Mouse (Mus musculus) megakaryocyte, embryonic 14.5 days (primary cell): ENCODE measurements around the gene Hp1bp3. TPM values are rescaled to one million over a fixed set of nuclear protein-coding genes. Genes with fewer than 3 reads are reported as not detected.

ENCODE experiments used
- H3K27me3 ChIP-seq: replicated peaks from 2 replicates; pipeline ENCODE3; 2012; ENCODE audit warnings: inconsistent platforms
- H3K36me3 ChIP-seq: replicated peaks from 2 replicates; pipeline ENCODE3; 2012; ENCODE audit warnings: low read length, inconsistent platforms, mixed read lengths
- H3K4me1 ChIP-seq: 2 replicates; pipeline ENCODE4 v1.6.1; 2012; ENCODE audit warnings: inconsistent platforms
- H3K4me3 ChIP-seq: replicated peaks from 2 replicates; pipeline ENCODE3; 2012; ENCODE audit warnings: moderate library complexity, mild to moderate bottlenecking, inconsistent platforms
- H3K9me3 ChIP-seq: 2 replicates; pipeline ENCODE4 v1.6.1; 2012; ENCODE audit warnings: inconsistent platforms
- FLI1 ChIP-seq: IDR thresholded peaks from 2 replicates; pipeline ENCODE4 v1.6.1; 2012; ENCODE audit warnings: low read length, inconsistent platforms, mixed read lengths
- GATA1 ChIP-seq: IDR thresholded peaks from 3 replicates; pipeline ENCODE4 v1.6.1; 2012; ENCODE audit warnings: mixed read lengths, low read length, inconsistent platforms, borderline replicate concordance
- polyA plus RNA-seq: library from polyadenylated mRNA; stranded (reverse); fragments of >175 nt; gene quantifications from 2 replicates; pipeline ENCODE4 v1.2.3, GENCODE M21; 2012; ENCODE audit warnings: low replicate concordance; ENCODE audit not compliant: insufficient read depth

Hp1bp3 gene
- polyA plus RNA-seq, 1 experiment = 53.0 TPM

GRCm38 (mm10) chr4:138220761-138221160 is 4.7 kb downstream of the Hp1bp3 start:
- H3K9me3 ChIP-seq = no peaks in the 10 kb centered on the region
- TF ChIP-seq GATA1 = no peak
- TF ChIP-seq FLI1 = no peak
- H3K4me1 ChIP-seq = peaks cover 69% of the 10 kb centered on the region
- H3K27me3 ChIP-seq = no peaks in the 10 kb centered on the region
- peaks cover 69% of the 10 kb centered on the region for H3K36me3 ChIP-seq
- H3K4me3 ChIP-seq = peak overlapping the region; percentile 99

GRCm38 (mm10) chr4:138221406-138221805 is 5.3 kb downstream of the Hp1bp3 start:
- peaks cover 76% of the 10 kb centered on the region for H3K36me3 ChIP-seq

GRCm38 (mm10) chr4:138222396-138222795 is 6.3 kb downstream of the Hp1bp3 start:
- H3K4me3 ChIP-seq = peak overlapping the region; percentile 25
- H3K27me3 ChIP-seq = no peaks in the 10 kb centered on the region
- peaks cover 64% of the 10 kb centered on the region for H3K4me1 ChIP-seq
- H3K9me3 ChIP-seq = no peaks in the 10 kb centered on the region
- peaks cover 84% of the 10 kb centered on the region for H3K36me3 ChIP-seq
- TF ChIP-seq FLI1 (no peak), GATA1 (no peak)

More at GRCm38 (mm10) chr4:138221406-138221805, 5.3 kb downstream of the Hp1bp3 start:
- Histone ChIP-seq H3K4me1 (peaks cover 64% of the 10 kb centered on the region), H3K27me3 (no peaks in the 10 kb centered on the region), H3K9me3 (no peaks in the 10 kb centered on the region), H3K4me3 (peak overlapping the region; percentile 99)
- TF ChIP-seq GATA1 (no peak), FLI1 (no peak)

- Histone ChIP-seq H3K4me3 (no peak overlapping the region), H3K4me1 (peaks cover 57% of the 10 kb centered on the region), H3K36me3 (peaks cover 93% of the 10 kb centered on the region), H3K27me3 (no peaks in the 10 kb centered on the region), H3K9me3 (no peaks in the 10 kb centered on the region)
- TF ChIP-seq FLI1 (no peak), GATA1 (no peak)
Measured at GRCm38 (mm10) chr4:138223623-138224022, 7.5 kb downstream of the Hp1bp3 start.

GRCm38 (mm10) chr4:138246756-138247665 is 30.9 kb downstream of the Hp1bp3 start:
- Histone ChIP-seq H3K4me1 (peaks cover 39% of the 10 kb centered on the region), H3K9me3 (no peaks in the 10 kb centered on the region), H3K27me3 (peaks cover 18% of the 10 kb centered on the region), H3K4me3 (no peak overlapping the region), H3K36me3 (peaks cover 70% of the 10 kb centered on the region)
- TF ChIP-seq FLI1 (no peak), GATA1 (no peak)

GRCm38 (mm10) chr4:138250088-138250960 is 34.2 kb downstream of the Hp1bp3 start, which contains the start of the genes Sh2d5 and Kif17:
Sh2d5 (plus strand) TSS chr4:138250403.
Kif17 (plus strand) TSS chr4:138250435.
- Histone ChIP-seq H3K9me3 (no peaks in the 10 kb centered on the region), H3K27me3 (peaks cover 42% of the 10 kb centered on the region), H3K4me3 (peak within 1 kb of the TSS; percentile 93), H3K36me3 (peaks cover 64% of the 10 kb centered on the region), H3K4me1 (peaks cover 73% of the 10 kb centered on the region)
- TF ChIP-seq GATA1 (no peak), FLI1 (no peak)

GRCm38 (mm10) chr4:138251819-138252218 is 35.7 kb downstream of the Hp1bp3 start:
- Histone ChIP-seq H3K9me3 (no peaks in the 10 kb centered on the region), H3K27me3 (peaks cover 55% of the 10 kb centered on the region), H3K4me1 (peaks cover 84% of the 10 kb centered on the region), H3K36me3 (peaks cover 64% of the 10 kb centered on the region), H3K4me3 (peak overlapping the region; percentile 89)
- TF ChIP-seq FLI1 = no peak
- TF ChIP-seq GATA1 = no peak

- no peaks in the 10 kb centered on the region for H3K9me3 ChIP-seq
- peaks cover 84% of the 10 kb centered on the region for H3K4me1 ChIP-seq
- peaks cover 64% of the 10 kb centered on the region for H3K36me3 ChIP-seq
- no peak for TF ChIP-seq GATA1
- no peak for TF ChIP-seq FLI1
- peaks cover 55% of the 10 kb centered on the region for H3K27me3 ChIP-seq
- H3K4me3 ChIP-seq = peak overlapping the region; percentile 89
Measured at GRCm38 (mm10) chr4:138252231-138252630, 36.1 kb downstream of the Hp1bp3 start.

- peaks cover 99% of the 10 kb centered on the region for H3K4me1 ChIP-seq
- H3K9me3 ChIP-seq = no peaks in the 10 kb centered on the region
- TF ChIP-seq FLI1 (no peak), GATA1 (no peak)
- H3K27me3 ChIP-seq = peaks cover 35% of the 10 kb centered on the region
- peak overlapping the region; percentile 62 for H3K4me3 ChIP-seq
- H3K36me3 ChIP-seq = peaks cover 79% of the 10 kb centered on the region
Measured at GRCm38 (mm10) chr4:138257116-138257687, 41.1 kb downstream of the Hp1bp3 start.

GRCm38 (mm10) chr4:138258663-138259062 is 42.6 kb downstream of the Hp1bp3 start:
- Histone ChIP-seq H3K4me3 (no peak overlapping the region), H3K36me3 (peaks cover 68% of the 10 kb centered on the region), H3K9me3 (no peaks in the 10 kb centered on the region), H3K4me1 (peaks cover 97% of the 10 kb centered on the region), H3K27me3 (peaks cover 37% of the 10 kb centered on the region)
- TF ChIP-seq GATA1 = no peak
- no peak for TF ChIP-seq FLI1
